Mouse (Mus musculus): ENCODE measurements around the gene Gpr171. TPM values are rescaled to one million over a fixed set of nuclear protein-coding genes. Genes with fewer than 3 reads are reported as not detected.

Gene Gpr171
- polyA plus RNA-seq, 1 experiment = 0.49 TPM

GRCm38 (mm10) chr3:59139651-59140051 lies 38.0 kb upstream of the Gpr171 start:
- H3K36me3 ChIP-seq (ENCODE audit: control insufficient read depth, insufficient read depth, low read length) = no peaks in the 10 kb centered on the region
- no peak overlapping the region for H3K4me3 ChIP-seq (ENCODE audit: low read depth, low read length)
- H3K27me3 ChIP-seq (ENCODE audit: control insufficient read depth, insufficient read depth, low read length) = no peaks in the 10 kb centered on the region
- no peaks in the 10 kb centered on the region for H3K4me1 ChIP-seq (ENCODE audit: control insufficient read depth, insufficient read depth, insufficient read length, low read length)
- no peak overlapping the region for H3K27ac ChIP-seq (ENCODE audit: insufficient read depth, low read depth, low read length)
- no peak for TF ChIP-seq POLR2A (IDR thresholded peaks at IDR 0.05; ENCODE audit: low read depth, low read length)
- no peak for TF ChIP-seq CTCF (IDR thresholded peaks at IDR 0.05; ENCODE audit: extremely low read depth, insufficient read length, insufficient replicate concordance, low read depth, low read length)

GRCm38 (mm10) chr3:59138946-59139468 lies 37.4 kb upstream of the Gpr171 start:
- Histone ChIP-seq H3K4me1 (ENCODE audit: control insufficient read depth, insufficient read depth, insufficient read length, low read length) (no peaks in the 10 kb centered on the region), H3K36me3 (ENCODE audit: control insufficient read depth, insufficient read depth, low read length) (no peaks in the 10 kb centered on the region), H3K4me3 (ENCODE audit: low read depth, low read length) (no peak overlapping the region), H3K27me3 (ENCODE audit: control insufficient read depth, insufficient read depth, low read length) (no peaks in the 10 kb centered on the region), H3K27ac (ENCODE audit: insufficient read depth, low read depth, low read length) (no peak overlapping the region)
- WGBS = 78% methylated on average over 12 of the region's 12 CpGs
- TF ChIP-seq POLR2A (IDR thresholded peaks at IDR 0.05; ENCODE audit: low read depth, low read length) (no peak), CTCF (IDR thresholded peaks at IDR 0.05; ENCODE audit: extremely low read depth, insufficient read length, insufficient replicate concordance, low read depth, low read length) (no peak)

GRCm38 (mm10) chr3:59135911-59136653 lies 34.5 kb upstream of the Gpr171 start:
- H3K27me3 ChIP-seq (ENCODE audit: control insufficient read depth, insufficient read depth, low read length) = no peaks in the 10 kb centered on the region
- TF ChIP-seq POLR2A (IDR thresholded peaks at IDR 0.05; ENCODE audit: low read depth, low read length) (no peak), CTCF (IDR thresholded peaks at IDR 0.05; ENCODE audit: extremely low read depth, insufficient read length, insufficient replicate concordance, low read depth, low read length) (no peak)
- WGBS = 63% methylated on average over 5 of the region's 5 CpGs
- no peaks in the 10 kb centered on the region for H3K36me3 ChIP-seq (ENCODE audit: control insufficient read depth, insufficient read depth, low read length)
- H3K27ac ChIP-seq (ENCODE audit: insufficient read depth, low read depth, low read length) = no peak overlapping the region; the same call in 1 of the 2 replicates
- H3K4me3 ChIP-seq (ENCODE audit: low read depth, low read length) = no peak overlapping the region
- peaks cover 3% of the 10 kb centered on the region; the same call in 1 of the 2 replicates for H3K4me1 ChIP-seq (ENCODE audit: control insufficient read depth, insufficient read depth, insufficient read length, low read length)

GRCm38 (mm10) chr3:59133189-59133588 lies 31.6 kb upstream of the Gpr171 start:
- no peaks in the 10 kb centered on the region for H3K36me3 ChIP-seq (ENCODE audit: control insufficient read depth, insufficient read depth, low read length)
- H3K4me3 ChIP-seq (ENCODE audit: low read depth, low read length) = no peak overlapping the region
- no peak for TF ChIP-seq POLR2A (IDR thresholded peaks at IDR 0.05; ENCODE audit: low read depth, low read length)
- TF ChIP-seq CTCF (IDR thresholded peaks at IDR 0.05; ENCODE audit: extremely low read depth, insufficient read length, insufficient replicate concordance, low read depth, low read length) = no peak
- H3K27me3 ChIP-seq (ENCODE audit: control insufficient read depth, insufficient read depth, low read length) = no peaks in the 10 kb centered on the region
- H3K27ac ChIP-seq (ENCODE audit: insufficient read depth, low read depth, low read length) = no peak overlapping the region
- 62% methylated on average over 5 of the region's 5 CpGs for WGBS
- peaks cover 3% of the 10 kb centered on the region; the same call in 1 of the 2 replicates for H3K4me1 ChIP-seq (ENCODE audit: control insufficient read depth, insufficient read depth, insufficient read length, low read length)

- 69% methylated on average over 4 of the region's 4 CpGs for WGBS
- Histone ChIP-seq H3K27ac (ENCODE audit: insufficient read depth, low read depth, low read length) (0 out of 2 replicates have a peak overlapping the region, but pooled peaks have one; percentile 6), H3K4me3 (ENCODE audit: low read depth, low read length) (no peak overlapping the region)
These were observed 30.3 kb upstream of the Gpr171 start for GRCm38 (mm10) chr3:59131966-59132365.

GRCm38 (mm10) chr3:59131081-59131480 lies 29.5 kb upstream of the Gpr171 start:
- 60% methylated on average over 4 of the region's 4 CpGs for WGBS
- no peak overlapping the region for H3K4me3 ChIP-seq (ENCODE audit: low read depth, low read length)
- no peaks in the 10 kb centered on the region for H3K27me3 ChIP-seq (ENCODE audit: control insufficient read depth, insufficient read depth, low read length)
- TF ChIP-seq CTCF (IDR thresholded peaks at IDR 0.05; ENCODE audit: extremely low read depth, insufficient read length, insufficient replicate concordance, low read depth, low read length) = no peak
- no peak for TF ChIP-seq POLR2A (IDR thresholded peaks at IDR 0.05; ENCODE audit: low read depth, low read length)
- H3K36me3 ChIP-seq (ENCODE audit: control insufficient read depth, insufficient read depth, low read length) = no peaks in the 10 kb centered on the region
- peaks cover 3% of the 10 kb centered on the region; the same call in 1 of the 2 replicates for H3K4me1 ChIP-seq (ENCODE audit: control insufficient read depth, insufficient read depth, insufficient read length, low read length)
- peak overlapping the region; percentile 79 for H3K27ac ChIP-seq (ENCODE audit: insufficient read depth, low read depth, low read length)

More at GRCm38 (mm10) chr3:59131966-59132365, 30.3 kb upstream of the Gpr171 start:
- no peak for TF ChIP-seq POLR2A (IDR thresholded peaks at IDR 0.05; ENCODE audit: low read depth, low read length)
- H3K36me3 ChIP-seq (ENCODE audit: control insufficient read depth, insufficient read depth, low read length) = no peaks in the 10 kb centered on the region
- peaks cover 3% of the 10 kb centered on the region; the same call in 1 of the 2 replicates for H3K4me1 ChIP-seq (ENCODE audit: control insufficient read depth, insufficient read depth, insufficient read length, low read length)
- no peaks in the 10 kb centered on the region for H3K27me3 ChIP-seq (ENCODE audit: control insufficient read depth, insufficient read depth, low read length)

GRCm38 (mm10) chr3:59130431-59130830 lies 28.8 kb upstream of the Gpr171 start:
- no peaks in the 10 kb centered on the region for H3K36me3 ChIP-seq (ENCODE audit: control insufficient read depth, insufficient read depth, low read length)
- TF ChIP-seq CTCF (IDR thresholded peaks at IDR 0.05; ENCODE audit: extremely low read depth, insufficient read length, insufficient replicate concordance, low read depth, low read length) = no peak
- no peak for TF ChIP-seq POLR2A (IDR thresholded peaks at IDR 0.05; ENCODE audit: low read depth, low read length)
- H3K4me3 ChIP-seq (ENCODE audit: low read depth, low read length) = peak overlapping the region; percentile 54
- peak overlapping the region; percentile 79 for H3K27ac ChIP-seq (ENCODE audit: insufficient read depth, low read depth, low read length)
- peaks cover 3% of the 10 kb centered on the region; the same call in 1 of the 2 replicates for H3K4me1 ChIP-seq (ENCODE audit: control insufficient read depth, insufficient read depth, insufficient read length, low read length)
- WGBS = 33% methylated on average over 8 of the region's 8 CpGs
- H3K27me3 ChIP-seq (ENCODE audit: control insufficient read depth, insufficient read depth, low read length) = no peaks in the 10 kb centered on the region

Data from small intestine, adult 2 months (tissue).